Mouse (Mus musculus): ENCODE data around the gene Kif26b. TPM values are rescaled to one million over a fixed set of nuclear protein-coding genes. Genes with fewer than 3 reads are reported as not detected.

Gene Kif26b
- polyA plus RNA-seq, 1 experiment: 0.28 TPM

DNA sequence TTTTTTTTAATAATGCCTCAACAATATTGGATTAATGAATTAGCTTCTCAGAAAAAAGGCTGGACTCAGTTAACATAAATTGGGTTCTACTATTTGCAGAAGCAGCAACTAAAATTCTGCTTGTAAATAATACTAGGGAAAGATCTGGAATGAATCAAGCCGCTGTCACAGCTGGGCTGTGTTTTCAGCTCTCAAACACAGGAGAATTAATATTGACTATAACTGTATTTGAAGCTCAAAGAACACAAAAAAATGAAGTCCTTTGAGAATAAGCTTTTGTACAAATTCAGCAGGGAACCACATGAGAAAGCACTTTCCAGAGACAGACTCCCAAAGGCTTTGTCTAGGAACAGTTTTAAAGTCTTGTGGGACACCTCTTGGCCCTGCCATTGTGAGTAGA is 134.6 kb downstream of the Kif26b start:
- no peak overlapping the region for H3K4me3 ChIP-seq (ENCODE audit: low read depth, low read length)
- TF ChIP-seq CTCF (IDR thresholded peaks at IDR 0.05; ENCODE audit: extremely low read depth, insufficient read length, insufficient replicate concordance, low read depth, low read length) (no peak), POLR2A (IDR thresholded peaks at IDR 0.05; ENCODE audit: low read depth, low read length) (no peak)
- no peaks in the 10 kb centered on the region for H3K27me3 ChIP-seq (ENCODE audit: control insufficient read depth, insufficient read depth, low read length)
- H3K27ac ChIP-seq (ENCODE audit: insufficient read depth, low read depth, low read length): no peak overlapping the region
- H3K4me1 ChIP-seq (ENCODE audit: control insufficient read depth, insufficient read depth, insufficient read length, low read length): no peaks in the 10 kb centered on the region
- WGBS: 82% methylated on average over 1 of the region's 1 CpGs
- H3K36me3 ChIP-seq (ENCODE audit: control insufficient read depth, insufficient read depth, low read length): no peaks in the 10 kb centered on the region

DNA sequence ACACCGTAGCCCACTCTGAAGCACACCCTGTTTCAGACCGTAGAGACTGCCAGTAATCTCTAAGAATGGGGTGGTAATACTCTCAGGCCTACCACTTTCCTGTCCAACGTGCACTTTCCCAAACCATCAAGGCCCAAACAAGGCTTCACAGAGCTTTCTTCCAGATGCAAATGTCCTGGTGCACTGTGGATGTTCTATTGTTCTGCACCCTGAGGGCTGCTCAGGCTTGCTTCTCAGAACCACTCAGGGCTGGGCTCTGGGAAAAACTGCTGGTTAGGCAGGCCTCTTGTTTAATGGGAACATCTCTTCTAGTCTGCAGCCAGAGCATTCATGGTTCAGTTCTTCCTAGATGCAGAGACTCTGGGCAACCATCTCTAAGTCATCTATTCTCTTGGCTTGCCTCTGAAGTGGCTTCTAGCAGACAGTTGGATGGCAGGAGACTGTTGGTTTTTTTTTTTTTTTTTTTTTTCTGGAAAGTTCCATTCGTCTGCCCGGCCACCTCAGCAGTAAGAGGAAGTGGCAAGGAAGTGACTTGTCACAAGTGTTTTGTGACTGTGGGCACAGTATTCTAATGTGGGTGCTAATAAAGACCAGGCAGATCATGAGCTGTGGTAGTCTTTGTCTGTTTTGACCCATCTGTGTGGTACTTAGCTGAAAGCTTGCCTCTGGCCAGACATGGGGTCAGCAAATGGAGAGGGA is 135.5 kb downstream of the Kif26b start:
- 77% methylated on average over 5 of the region's 5 CpGs for WGBS
- Histone ChIP-seq H3K36me3 (ENCODE audit: control insufficient read depth, insufficient read depth, low read length) (no peaks in the 10 kb centered on the region), H3K27me3 (ENCODE audit: control insufficient read depth, insufficient read depth, low read length) (no peaks in the 10 kb centered on the region), H3K27ac (ENCODE audit: insufficient read depth, low read depth, low read length) (no peak overlapping the region), H3K4me1 (ENCODE audit: control insufficient read depth, insufficient read depth, insufficient read length, low read length) (no peaks in the 10 kb centered on the region), H3K4me3 (ENCODE audit: low read depth, low read length) (no peak overlapping the region)
- TF ChIP-seq CTCF (IDR thresholded peaks at IDR 0.05; ENCODE audit: extremely low read depth, insufficient read length, insufficient replicate concordance, low read depth, low read length): no peak
- no peak for TF ChIP-seq POLR2A (IDR thresholded peaks at IDR 0.05; ENCODE audit: low read depth, low read length)

DNA sequence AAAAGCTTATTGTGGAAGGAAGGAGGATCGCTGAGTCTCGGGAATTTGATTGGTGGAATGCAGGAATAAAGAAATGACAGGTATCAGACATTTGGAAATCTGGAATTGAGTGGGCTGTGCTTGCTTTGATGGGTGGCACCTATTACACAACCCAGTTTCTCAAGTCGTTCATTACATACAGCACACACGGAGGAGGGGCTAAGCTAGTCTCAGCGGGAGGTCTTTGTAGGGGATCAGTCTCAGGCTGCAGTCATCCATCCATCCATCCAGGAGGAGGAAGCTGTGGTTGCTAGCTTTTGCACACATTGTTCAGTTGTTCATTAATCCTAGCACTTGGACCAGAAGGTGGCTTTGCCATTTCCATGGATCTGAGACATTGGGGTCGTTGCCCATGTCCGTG is 137.6 kb downstream of the Kif26b start:
- 77% methylated on average over 7 of the region's 7 CpGs for WGBS
- H3K27me3 ChIP-seq (ENCODE audit: control insufficient read depth, insufficient read depth, low read length): no peaks in the 10 kb centered on the region
- no peaks in the 10 kb centered on the region for H3K36me3 ChIP-seq (ENCODE audit: control insufficient read depth, insufficient read depth, low read length)
- TF ChIP-seq CTCF (IDR thresholded peaks at IDR 0.05; ENCODE audit: extremely low read depth, insufficient read length, insufficient replicate concordance, low read depth, low read length) (no peak), POLR2A (IDR thresholded peaks at IDR 0.05; ENCODE audit: low read depth, low read length) (no peak)
- no peaks in the 10 kb centered on the region for H3K4me1 ChIP-seq (ENCODE audit: control insufficient read depth, insufficient read depth, insufficient read length, low read length)
- H3K4me3 ChIP-seq (ENCODE audit: low read depth, low read length): no peak overlapping the region
- H3K27ac ChIP-seq (ENCODE audit: insufficient read depth, low read depth, low read length): no peak overlapping the region

DNA sequence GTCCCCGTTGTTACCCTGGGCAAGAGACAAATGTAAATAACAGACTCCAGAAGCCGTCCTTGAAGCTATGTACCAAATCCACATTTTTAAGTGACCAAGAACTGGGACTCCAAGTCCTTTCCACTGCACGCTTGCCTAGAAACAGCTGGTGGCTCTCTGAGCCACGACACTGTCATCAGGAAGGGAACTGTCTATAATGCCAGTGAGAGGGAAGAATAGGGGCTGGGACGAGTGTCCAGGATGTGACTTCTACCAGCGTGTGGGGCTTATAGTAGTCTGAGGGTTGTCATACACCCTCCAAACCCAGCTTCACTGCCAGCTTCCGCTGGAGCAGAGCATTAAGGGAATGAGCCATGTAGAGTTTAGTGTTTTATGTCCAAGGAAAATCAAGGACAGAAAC is 138.9 kb downstream of the Kif26b start:
- Histone ChIP-seq H3K4me1 (ENCODE audit: control insufficient read depth, insufficient read depth, insufficient read length, low read length) (no peaks in the 10 kb centered on the region), H3K36me3 (ENCODE audit: control insufficient read depth, insufficient read depth, low read length) (no peaks in the 10 kb centered on the region), H3K4me3 (ENCODE audit: low read depth, low read length) (no peak overlapping the region), H3K27ac (ENCODE audit: insufficient read depth, low read depth, low read length) (no peak overlapping the region), H3K27me3 (ENCODE audit: control insufficient read depth, insufficient read depth, low read length) (no peaks in the 10 kb centered on the region)
- TF ChIP-seq CTCF (IDR thresholded peaks at IDR 0.05; ENCODE audit: extremely low read depth, insufficient read length, insufficient replicate concordance, low read depth, low read length) (no peak), POLR2A (IDR thresholded peaks at IDR 0.05; ENCODE audit: low read depth, low read length) (no peak)
- 76% methylated on average over 7 of the region's 7 CpGs for WGBS

DNA sequence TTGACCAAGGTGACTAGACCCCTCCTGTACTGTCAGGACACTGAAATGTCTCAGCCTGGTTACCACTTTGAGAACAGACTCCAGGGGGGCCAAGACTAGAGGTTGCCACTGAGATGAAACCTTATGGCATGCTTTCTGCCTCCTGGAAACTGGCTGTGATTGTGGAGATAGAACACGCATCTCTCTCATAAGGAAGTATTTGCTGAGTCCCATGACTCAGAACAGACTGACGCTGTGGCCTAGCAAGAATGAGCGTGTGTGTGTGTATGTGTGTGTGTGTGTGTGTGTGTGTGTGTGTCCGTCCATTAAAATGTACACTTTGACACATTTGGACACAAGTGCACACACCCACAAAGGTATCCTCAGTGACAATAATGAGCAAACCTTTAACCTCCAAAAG is 140.0 kb downstream of the Kif26b start:
- Histone ChIP-seq H3K27me3 (ENCODE audit: control insufficient read depth, insufficient read depth, low read length) (no peaks in the 10 kb centered on the region), H3K4me3 (ENCODE audit: low read depth, low read length) (no peak overlapping the region), H3K36me3 (ENCODE audit: control insufficient read depth, insufficient read depth, low read length) (no peaks in the 10 kb centered on the region), H3K27ac (ENCODE audit: insufficient read depth, low read depth, low read length) (no peak overlapping the region), H3K4me1 (ENCODE audit: control insufficient read depth, insufficient read depth, insufficient read length, low read length) (no peaks in the 10 kb centered on the region)
- 84% methylated on average over 4 of the region's 4 CpGs for WGBS
- TF ChIP-seq CTCF (IDR thresholded peaks at IDR 0.05; ENCODE audit: extremely low read depth, insufficient read length, insufficient replicate concordance, low read depth, low read length): no peak
- TF ChIP-seq POLR2A (IDR thresholded peaks at IDR 0.05; ENCODE audit: low read depth, low read length): no peak

DNA sequence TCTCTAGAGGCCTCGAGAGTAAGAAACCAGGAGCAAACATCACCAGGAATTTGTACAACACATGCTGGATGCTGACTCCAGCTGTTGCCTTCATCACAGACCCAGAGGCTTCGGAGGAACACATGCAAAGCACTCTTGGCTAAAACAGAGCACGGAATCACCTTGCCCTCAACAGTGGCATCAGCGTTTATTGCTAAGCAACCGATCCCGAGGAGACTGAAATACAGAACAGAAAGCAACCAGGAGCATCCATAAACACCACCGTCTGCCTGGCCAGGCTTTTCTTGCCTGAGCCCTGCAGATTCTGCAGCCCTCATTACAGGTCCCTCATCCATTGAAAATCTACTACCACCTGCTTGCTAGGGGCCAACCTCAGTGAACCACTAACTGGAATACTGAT is 144.1 kb downstream of the Kif26b start:
- H3K27ac ChIP-seq (ENCODE audit: insufficient read depth, low read depth, low read length): no peak overlapping the region
- peaks cover 2% of the 10 kb centered on the region; the same call in 1 of the 2 replicates for H3K4me1 ChIP-seq (ENCODE audit: control insufficient read depth, insufficient read depth, insufficient read length, low read length)
- H3K36me3 ChIP-seq (ENCODE audit: control insufficient read depth, insufficient read depth, low read length): no peaks in the 10 kb centered on the region
- H3K4me3 ChIP-seq (ENCODE audit: low read depth, low read length): no peak overlapping the region
- no peaks in the 10 kb centered on the region for H3K27me3 ChIP-seq (ENCODE audit: control insufficient read depth, insufficient read depth, low read length)
- 71% methylated on average over 7 of the region's 7 CpGs for WGBS
- TF ChIP-seq CTCF (IDR thresholded peaks at IDR 0.05; ENCODE audit: extremely low read depth, insufficient read length, insufficient replicate concordance, low read depth, low read length): no peak
- TF ChIP-seq POLR2A (IDR thresholded peaks at IDR 0.05; ENCODE audit: low read depth, low read length): no peak

DNA sequence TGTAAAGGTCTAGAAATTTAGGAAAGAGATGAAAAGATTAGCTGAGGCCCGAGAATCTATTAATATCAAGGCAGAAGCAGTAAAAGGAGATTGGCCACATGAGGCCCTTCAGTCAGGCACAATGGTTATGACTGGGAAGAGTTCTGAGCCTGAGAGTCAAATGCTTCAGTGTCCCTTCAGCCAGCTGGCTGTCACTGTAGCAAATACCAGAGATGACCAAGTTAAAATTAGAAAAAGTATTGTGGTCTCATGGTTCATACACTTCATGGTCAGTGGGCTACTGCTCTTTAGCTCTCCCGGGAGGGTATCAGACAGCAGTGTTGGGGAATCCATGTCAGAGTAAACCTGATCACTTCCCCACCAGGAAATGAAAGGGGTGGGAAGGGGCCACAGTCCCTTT is 144.6 kb downstream of the Kif26b start:
- Histone ChIP-seq H3K36me3 (ENCODE audit: control insufficient read depth, insufficient read depth, low read length) (no peaks in the 10 kb centered on the region), H3K4me3 (ENCODE audit: low read depth, low read length) (no peak overlapping the region), H3K27me3 (ENCODE audit: control insufficient read depth, insufficient read depth, low read length) (no peaks in the 10 kb centered on the region), H3K27ac (ENCODE audit: insufficient read depth, low read depth, low read length) (no peak overlapping the region), H3K4me1 (ENCODE audit: control insufficient read depth, insufficient read depth, insufficient read length, low read length) (peaks cover 2% of the 10 kb centered on the region; the same call in 1 of the 2 replicates)
- TF ChIP-seq CTCF (IDR thresholded peaks at IDR 0.05; ENCODE audit: extremely low read depth, insufficient read length, insufficient replicate concordance, low read depth, low read length) (no peak), POLR2A (IDR thresholded peaks at IDR 0.05; ENCODE audit: low read depth, low read length) (no peak)
- 74% methylated on average over 2 of the region's 2 CpGs for WGBS
